8 mouse cellular contexts compared by ENCODE assay signal in the genomic region with DNA sequence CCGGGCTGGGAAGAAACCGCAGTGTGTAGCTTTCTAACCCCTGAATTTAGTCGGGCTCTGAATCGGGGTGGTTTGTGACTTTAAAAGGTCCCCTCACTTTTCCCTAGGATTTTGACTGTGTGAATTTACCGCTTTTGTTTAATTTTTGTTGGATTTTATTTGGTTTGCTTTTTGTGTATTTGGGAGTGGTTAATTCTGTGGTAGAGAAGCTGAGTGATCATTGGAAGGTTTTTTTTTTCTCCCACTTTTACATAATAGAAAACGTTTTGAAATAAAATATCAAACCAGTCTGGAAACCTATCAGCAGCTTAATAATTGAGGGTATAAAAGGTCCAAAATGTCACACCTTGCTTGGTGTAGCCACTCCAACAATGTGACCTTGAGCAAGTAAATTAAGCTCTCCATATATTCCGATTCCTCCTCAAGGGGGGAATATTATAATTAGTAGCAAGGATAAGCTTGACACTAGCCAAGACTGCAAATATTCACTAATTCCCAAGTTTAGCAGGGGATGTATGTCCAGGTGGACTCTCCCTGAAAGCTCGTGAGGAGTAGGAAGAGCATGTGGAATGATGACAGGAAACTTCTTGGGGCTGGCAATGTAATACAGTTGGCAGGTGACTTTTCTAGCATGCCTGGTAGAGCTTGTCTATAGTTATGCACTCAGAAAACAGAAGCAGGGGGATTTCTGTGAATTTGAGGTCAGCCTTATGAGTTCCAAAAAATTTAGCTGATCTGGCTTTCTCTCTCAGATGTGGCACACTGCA. TPM values are rescaled to one million over a fixed set of nuclear protein-coding genes. Genes with fewer than 3 reads are reported as not detected.
DNase-seq lines count a peak whose midpoint lies in the region; ATAC-seq and TF ChIP-seq lines count a peak whose summit lies in the region.

No protein-coding gene starts in this region.

- H3K27ac ChIP-seq in testis, adult 2 months (ENCODE audit: control insufficient read depth, insufficient read depth, low read depth, low read length) = peak overlapping the region; percentile 82
- peak overlapping the region; percentile 97 for H3K27ac ChIP-seq in forebrain, embryonic 12.5 days
- peak overlapping the region; percentile 85 for H3K27ac ChIP-seq in limb, embryonic 13.5 days
- H3K27ac ChIP-seq in stomach, embryonic 16.5 days (ENCODE audit: low read length) = peak overlapping the region; percentile 93

- no peaks in the 10 kb centered on the region for H3K9me3 ChIP-seq in forebrain, embryonic 12.5 days
- no peaks in the 10 kb centered on the region for H3K9me3 ChIP-seq in limb, embryonic 13.5 days
- no peaks in the 10 kb centered on the region for H3K9me3 ChIP-seq in stomach, embryonic 16.5 days (replicated peaks; ENCODE audit: control insufficient read depth, low read length)

- H3K4me2 ChIP-seq in forebrain, embryonic 12.5 days = peak overlapping the region; percentile 60
- peak overlapping the region; percentile 67 for H3K4me2 ChIP-seq in limb, embryonic 13.5 days (replicated peaks)
- peak overlapping the region; percentile 53 for H3K4me2 ChIP-seq in stomach, embryonic 16.5 days (ENCODE audit: low read depth, low read length)

- no peaks in the 10 kb centered on the region; the same call in 1 of the 2 replicates for H3K4me1 ChIP-seq in testis, adult 2 months (ENCODE audit: control insufficient read depth, insufficient read depth, low read length)
- H3K4me1 ChIP-seq in forebrain, embryonic 12.5 days = peaks cover 27% of the 10 kb centered on the region
- H3K4me1 ChIP-seq in limb, embryonic 13.5 days = peaks cover 27% of the 10 kb centered on the region
- peaks cover 15% of the 10 kb centered on the region for H3K4me1 ChIP-seq in stomach, embryonic 16.5 days (ENCODE audit: control insufficient read depth, insufficient read depth, low read length)

- H3K4me3 ChIP-seq in testis, adult 2 months (ENCODE audit: control insufficient read depth, low read depth, low read length) = peak overlapping the region; percentile 94
- H3K4me3 ChIP-seq in forebrain, embryonic 12.5 days (replicated peaks) = peak overlapping the region; percentile 100
- peak overlapping the region; percentile 99 for H3K4me3 ChIP-seq in limb, embryonic 13.5 days
- H3K4me3 ChIP-seq in stomach, embryonic 16.5 days (replicated peaks; ENCODE audit: low read length) = peak overlapping the region; percentile 79

- H3K9ac ChIP-seq in forebrain, embryonic 12.5 days = peak overlapping the region; percentile 100
- H3K9ac ChIP-seq in limb, embryonic 13.5 days = peak overlapping the region; percentile 78
- H3K9ac ChIP-seq in stomach, embryonic 16.5 days (ENCODE audit: low read length) = peak overlapping the region; percentile 91

- no peaks in the 10 kb centered on the region for H3K27me3 ChIP-seq in testis, adult 2 months (ENCODE audit: control insufficient read depth, insufficient read depth, low read length)
- H3K27me3 ChIP-seq in forebrain, embryonic 12.5 days = 0 out of 2 replicates have a peak, but pooled peaks cover 3% of the 10 kb centered on the region
- no peaks in the 10 kb centered on the region for H3K27me3 ChIP-seq in limb, embryonic 13.5 days
- H3K27me3 ChIP-seq in stomach, embryonic 16.5 days (ENCODE audit: control insufficient read depth, insufficient read depth, low read length) = no peaks in the 10 kb centered on the region

- no peak for TF ChIP-seq CTCF in testis, adult 2 months (IDR thresholded peaks at IDR 0.05; ENCODE audit: control insufficient read depth, insufficient read depth, insufficient replicate concordance, low read depth, low read length)

- H3K36me3 ChIP-seq in testis, adult 2 months (ENCODE audit: control insufficient read depth, insufficient read depth, low read length) = no peaks in the 10 kb centered on the region
- H3K36me3 ChIP-seq in forebrain, embryonic 12.5 days (replicated peaks) = peaks cover 19% of the 10 kb centered on the region
- H3K36me3 ChIP-seq in limb, embryonic 13.5 days = peaks cover 20% of the 10 kb centered on the region
- peaks cover 10% of the 10 kb centered on the region; the same call in 1 of the 2 replicates for H3K36me3 ChIP-seq in stomach, embryonic 16.5 days (ENCODE audit: control insufficient read depth, insufficient read depth, low read length)

- no peak for DNase-seq in testis, postnatal 10 days (ENCODE audit: low spot score)
- no peak for DNase-seq in left cerebral cortex, adult 11 months (ENCODE audit: low spot score)
- DNase-seq in adrenal gland, postnatal 14 days = no peak
- no peak for DNase-seq in MN1 (ENCODE audit: low spot score)

- WGBS in forebrain, embryonic 12.5 days = 18% methylated on average over 8 of the region's 8 CpGs
- WGBS in limb, embryonic 13.5 days = 14% methylated on average over 8 of the region's 8 CpGs
- 11% methylated on average over 8 of the region's 8 CpGs for WGBS in stomach, embryonic 16.5 days

- no peak for TF ChIP-seq POLR2A in testis, adult 2 months (IDR thresholded peaks at IDR 0.05; ENCODE audit: control insufficient read depth, low read depth, low read length)

- ATAC-seq in forebrain, embryonic 12.5 days (ENCODE audit: low FRiP score) = no peak
- no peak for ATAC-seq in limb, embryonic 13.5 days (ENCODE audit: low FRiP score, low read depth)
- ATAC-seq in stomach, embryonic 16.5 days (ENCODE audit: insufficient read depth, low FRiP score) = no peak

RNA-seq across cellular contexts. Expression of gene Rbm39, which starts 1.0 kb away (rescaled TPM):
- polyA plus RNA-seq in testis, adult 2 months (2012; rRNA removed) = 19.3 and 27.9 TPM in 2 replicates
- polyA plus RNA-seq in forebrain, embryonic 12.5 days (2016; fragmentation: Nextera tagmentation; extraction: Ambion mirVana) = 708 and 716 TPM in 2 replicates
- 818 and 841 TPM in 2 replicates for polyA plus RNA-seq in limb, embryonic 13.5 days (2015; fragmentation: Nextera tagmentation; extraction: Ambion mirVana)
- 504 and 551 TPM in 2 replicates for polyA plus RNA-seq in stomach, embryonic 16.5 days (2015; fragmentation: Nextera tagmentation; extraction: Ambion mirVana)
- total RNA-seq in adrenal gland, postnatal 14 days (2021) = 338 and 382 TPM in 2 replicates

RNA-seq across cellular contexts. Expression of gene Phf20, which starts 15.3 kb away (rescaled TPM):
- 11.2 and 12.0 TPM in 2 replicates for polyA plus RNA-seq in testis, adult 2 months (2012; rRNA removed)
- polyA plus RNA-seq in forebrain, embryonic 12.5 days (2016; fragmentation: Nextera tagmentation; extraction: Ambion mirVana) = 105 and 111 TPM in 2 replicates
- polyA plus RNA-seq in limb, embryonic 13.5 days (2015; fragmentation: Nextera tagmentation; extraction: Ambion mirVana) = 91.7 and 94.0 TPM in 2 replicates
- 50.9 and 57.2 TPM in 2 replicates for polyA plus RNA-seq in stomach, embryonic 16.5 days (2015; fragmentation: Nextera tagmentation; extraction: Ambion mirVana)
- 40.9 and 44.4 TPM in 2 replicates for total RNA-seq in adrenal gland, postnatal 14 days (2021)

RNA-seq across cellular contexts. Expression of gene Nfs1, which starts 37.0 kb away (rescaled TPM):
- polyA plus RNA-seq in testis, adult 2 months (2012; rRNA removed) = 42.0 and 42.8 TPM in 2 replicates
- polyA plus RNA-seq in forebrain, embryonic 12.5 days (2016; fragmentation: Nextera tagmentation; extraction: Ambion mirVana) = 30.8 and 31.5 TPM in 2 replicates
- 36.1 and 36.6 TPM in 2 replicates for polyA plus RNA-seq in limb, embryonic 13.5 days (2015; fragmentation: Nextera tagmentation; extraction: Ambion mirVana)
- 51.0 and 51.1 TPM in 2 replicates for polyA plus RNA-seq in stomach, embryonic 16.5 days (2015; fragmentation: Nextera tagmentation; extraction: Ambion mirVana)
- 71.2 and 77.5 TPM in 2 replicates for total RNA-seq in adrenal gland, postnatal 14 days (2021)

RNA-seq across cellular contexts. Expression of gene Romo1, which starts 37.2 kb away (rescaled TPM):
- 79.6 and 105 TPM in 2 replicates for polyA plus RNA-seq in testis, adult 2 months (2012; rRNA removed)
- polyA plus RNA-seq in forebrain, embryonic 12.5 days (2016; fragmentation: Nextera tagmentation; extraction: Ambion mirVana) = 388 and 397 TPM in 2 replicates
- polyA plus RNA-seq in limb, embryonic 13.5 days (2015; fragmentation: Nextera tagmentation; extraction: Ambion mirVana) = 382 and 393 TPM in 2 replicates
- polyA plus RNA-seq in stomach, embryonic 16.5 days (2015; fragmentation: Nextera tagmentation; extraction: Ambion mirVana) = 302 and 344 TPM in 2 replicates
- 378 and 386 TPM in 2 replicates for total RNA-seq in adrenal gland, postnatal 14 days (2021)

RNA-seq across cellular contexts. Expression of gene Gm28036, which starts 54.1 kb away (rescaled TPM):
- 3.8 and 6.9 TPM in 2 replicates for polyA plus RNA-seq in testis, adult 2 months (2012; rRNA removed)
- 20.4 and 31.9 TPM in 2 replicates for polyA plus RNA-seq in forebrain, embryonic 12.5 days (2016; fragmentation: Nextera tagmentation; extraction: Ambion mirVana)
- 15.4 and 20.3 TPM in 2 replicates for polyA plus RNA-seq in limb, embryonic 13.5 days (2015; fragmentation: Nextera tagmentation; extraction: Ambion mirVana)
- polyA plus RNA-seq in stomach, embryonic 16.5 days (2015; fragmentation: Nextera tagmentation; extraction: Ambion mirVana) = 12.3 and 19.8 TPM in 2 replicates
- total RNA-seq in adrenal gland, postnatal 14 days (2021) = 18.3 and 23.2 TPM in 2 replicates

Comparison
In these comparisons a context has a peak if more than half of its experiments do, and no peak if none do; other contexts are left out.
1. RNA of gene Rbm39, which starts 1.0 kb away (polyA plus RNA-seq): 818 to 841 TPM in limb, embryonic 13.5 days, 708 to 716 TPM in forebrain, embryonic 12.5 days and 504 to 551 TPM in stomach, embryonic 16.5 days; 19.3 to 27.9 TPM in testis, adult 2 months; every median in the first group is over 10 times any median in the second.
2. Peak in every context shown above with its lines, with median percentiles within 50 percentile points of each other: H3K27ac ChIP-seq, H3K4me3 ChIP-seq, H3K4me2 ChIP-seq and H3K9ac ChIP-seq.